Mouse (Mus musculus) limb, embryonic 12.5 days (tissue): ENCODE data around the gene Wdr4. TPM values are rescaled to one million over a fixed set of nuclear protein-coding genes. Genes with fewer than 3 reads are reported as not detected.
A peak's percentile ranks its signal among the peaks of the same experiment; 100 is the strongest.

Experiments used
- ATAC-seq: fragments of 200-750 bp; cut with Nextera tagmentation; 2 replicates; pipeline ENCODE4 v1.8.0; 2017; ENCODE audit warnings: low read depth, moderate TSS enrichment; ENCODE audit not compliant: insufficient number of reproducible peaks, insufficient read depth, low FRiP score, low TSS enrichment
- H3K27ac ChIP-seq: fragments of 300-500 bp; sonication (generic); 2 replicates; pipeline ENCODE4 v1.5.1; 2016; ENCODE audit warnings: mild to moderate bottlenecking, moderate library complexity
- H3K27me3 ChIP-seq: fragments of 300-500 bp; sonication (generic); 2 replicates; pipeline ENCODE4 v1.6.1; 2016; ENCODE audit warnings: mild to moderate bottlenecking, moderate library complexity
- H3K36me3 ChIP-seq: fragments of 300-500 bp; sonication (generic); 2 replicates; pipeline ENCODE4 v1.6.1; 2016; ENCODE audit warnings: mild to moderate bottlenecking, moderate library complexity
- H3K4me1 ChIP-seq: fragments of 300-500 bp; sonication (generic); replicated peaks from 2 replicates; pipeline ENCODE4 v1.6.1; 2016
- H3K4me2 ChIP-seq: fragments of 300-500 bp; sonication (generic); 2 replicates; pipeline ENCODE4 v1.6.1; 2016; ENCODE audit warnings: mild to moderate bottlenecking, moderate library complexity
- H3K4me3 ChIP-seq: fragments of 300-500 bp; sonication (generic); replicated peaks from 2 replicates; pipeline ENCODE4 v1.5.1; 2016; ENCODE audit warnings: mild to moderate bottlenecking
- H3K9ac ChIP-seq: fragments of 300-500 bp; sonication (generic); replicated peaks from 2 replicates; pipeline ENCODE4 v1.6.1; 2016; ENCODE audit warnings: mild to moderate bottlenecking, moderate library complexity
- H3K9me3 ChIP-seq: fragments of 300-500 bp; sonication (generic); 2 replicates; pipeline ENCODE4 v1.6.1; 2016; ENCODE audit warnings: mild to moderate bottlenecking, moderate library complexity
- WGBS: fragments of 180-500 bp; shearing (Covaris S2); methylation state at CpG from one replicate; pipeline ENCODE4 v1.1.7; 2016; 5-methylcytosine and 5-hydroxymethylcytosine counted together
- polyA plus RNA-seq: library from polyadenylated mRNA; unstranded; fragments of >200 nt; fragmentation: Nextera tagmentation; extraction: Ambion mirVana; gene quantifications from 2 replicates; pipeline ENCODE4 v1.2.1, GENCODE M21; 2016

Gene Wdr4
- polyA plus RNA-seq, 1 experiment from 2014 or later = 43.6 TPM

DNA sequence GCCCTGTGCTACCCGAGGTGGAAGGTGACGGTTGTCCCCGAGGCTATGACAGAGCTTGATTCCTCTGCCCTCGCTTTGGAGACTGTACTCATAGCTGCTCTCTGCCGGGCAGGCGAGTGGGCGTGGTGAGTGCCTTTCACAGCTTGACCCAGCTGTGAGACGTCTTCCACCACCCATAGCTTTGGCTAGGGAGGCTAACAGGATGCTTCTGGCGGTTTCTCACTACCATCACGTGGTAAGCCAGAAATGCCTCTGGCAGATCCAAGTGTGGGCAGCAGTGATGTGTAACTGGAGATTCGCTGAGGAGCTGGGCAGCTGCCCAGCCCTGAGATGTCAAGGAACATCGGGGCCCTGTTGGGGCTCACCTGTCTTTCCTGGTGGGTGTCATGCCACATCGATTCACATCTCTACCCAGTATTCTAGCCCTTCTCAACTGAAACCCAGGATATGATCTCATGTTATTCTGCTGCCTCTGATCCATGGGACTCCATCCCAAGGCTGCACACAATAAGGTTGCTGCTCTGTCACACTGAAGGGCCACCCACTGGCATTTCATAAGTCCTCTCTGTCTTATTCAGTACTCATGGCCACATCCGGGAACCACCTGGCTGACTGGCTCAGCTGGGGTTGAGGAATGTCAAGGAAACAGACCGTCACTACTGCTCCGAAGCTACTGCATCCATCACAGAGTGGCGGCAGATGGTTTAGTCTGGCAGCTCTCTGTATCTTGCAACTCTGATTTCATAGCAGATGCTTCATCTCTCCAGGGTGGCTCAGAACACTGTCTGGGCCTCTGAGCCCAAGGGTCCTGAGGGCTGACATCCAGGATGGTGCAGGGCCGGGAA lies 62.8 kb downstream of the Wdr4 start:
- 69% methylated on average over 18 of the region's 18 CpGs for WGBS
- ATAC-seq = no peak
- peaks cover 59% of the 10 kb centered on the region for H3K36me3 ChIP-seq

DNA sequence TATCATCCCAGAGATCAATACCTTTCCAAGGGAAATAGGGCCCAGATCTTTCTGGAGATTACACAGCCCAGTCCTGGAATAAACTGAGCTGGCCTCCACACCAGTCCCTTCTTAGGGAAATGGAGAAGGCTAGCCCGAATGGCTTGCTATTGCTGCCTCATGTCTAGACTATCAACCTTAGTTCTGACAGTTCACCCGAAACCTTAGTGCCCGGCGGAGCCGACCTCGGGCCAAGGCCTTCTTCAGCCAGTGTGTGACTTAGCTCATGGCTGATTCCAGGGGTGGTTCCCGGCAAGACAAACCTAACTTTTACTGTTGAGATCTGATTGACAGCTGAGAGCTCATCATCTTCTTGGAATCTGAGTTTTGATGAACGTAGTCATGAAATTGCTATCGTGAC lies 65.7 kb downstream of the Wdr4 start:
- no peak overlapping the region for H3K27ac ChIP-seq
- H3K4me2 ChIP-seq = no peak overlapping the region
- H3K9me3 ChIP-seq = no peaks in the 10 kb centered on the region
- H3K27me3 ChIP-seq = no peaks in the 10 kb centered on the region
- no peak overlapping the region for H3K9ac ChIP-seq
- ATAC-seq = no peak
- peaks cover 42% of the 10 kb centered on the region for H3K36me3 ChIP-seq
- WGBS = 90% methylated on average over 9 of the region's 9 CpGs
- H3K4me1 ChIP-seq = peaks cover 17% of the 10 kb centered on the region; the same call in 1 of the 2 replicates
- H3K4me3 ChIP-seq = no peak overlapping the region

More for the DNA sequence above, 62.8 kb downstream of the Wdr4 start:
- Histone ChIP-seq H3K9me3 (no peaks in the 10 kb centered on the region), H3K4me2 (no peak overlapping the region), H3K27ac (no peak overlapping the region), H3K4me3 (no peak overlapping the region), H3K4me1 (peaks cover 5% of the 10 kb centered on the region; the same call in 1 of the 2 replicates), H3K9ac (0 out of 2 replicates have a peak overlapping the region, but pooled peaks have one; percentile 9), H3K27me3 (no peaks in the 10 kb centered on the region)

DNA sequence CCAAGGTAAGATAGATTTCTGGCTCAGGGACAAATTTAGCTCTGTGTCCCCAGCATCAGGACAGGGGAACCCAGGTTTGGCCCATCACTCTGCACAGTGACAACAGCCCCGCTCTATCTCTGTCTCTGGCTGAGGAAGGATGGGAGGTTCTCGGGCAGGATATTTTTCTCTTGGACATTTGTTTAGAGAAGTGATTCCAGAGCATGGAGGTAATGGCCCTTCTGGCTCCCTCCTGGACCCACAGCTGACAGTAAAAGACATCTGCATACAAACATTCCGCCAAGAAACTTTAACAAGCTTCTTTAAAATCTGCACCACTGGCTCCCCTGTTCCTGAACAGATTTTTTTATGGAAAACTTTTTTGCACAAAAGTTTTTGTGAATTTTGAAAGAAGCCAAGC lies 66.3 kb downstream of the Wdr4 start:
- no peak overlapping the region for H3K4me3 ChIP-seq
- H3K27me3 ChIP-seq = no peaks in the 10 kb centered on the region
- H3K4me2 ChIP-seq = no peak overlapping the region
- 45% methylated on average over 3 of the region's 3 CpGs for WGBS
- no peak for ATAC-seq
- H3K9me3 ChIP-seq = no peaks in the 10 kb centered on the region
- H3K4me1 ChIP-seq = peaks cover 17% of the 10 kb centered on the region; the same call in 1 of the 2 replicates
- peaks cover 36% of the 10 kb centered on the region for H3K36me3 ChIP-seq
- H3K9ac ChIP-seq = no peak overlapping the region
- H3K27ac ChIP-seq = no peak overlapping the region

GRCm38 (mm10) chr17:31452816-31453215 lies 67.0 kb downstream of the Wdr4 start:
- no peak overlapping the region for H3K4me2 ChIP-seq
- H3K4me1 ChIP-seq = peaks cover 17% of the 10 kb centered on the region; the same call in 1 of the 2 replicates
- H3K4me3 ChIP-seq = no peak overlapping the region
- H3K27ac ChIP-seq = no peak overlapping the region
- no peaks in the 10 kb centered on the region for H3K9me3 ChIP-seq
- no peaks in the 10 kb centered on the region for H3K27me3 ChIP-seq
- no peak for ATAC-seq
- 72% methylated on average over 2 of the region's 2 CpGs for WGBS
- H3K36me3 ChIP-seq = peaks cover 31% of the 10 kb centered on the region
- no peak overlapping the region for H3K9ac ChIP-seq

GRCm38 (mm10) chr17:31451179-31451708 lies 68.5 kb downstream of the Wdr4 start:
- WGBS = 47% methylated on average over 8 of the region's 8 CpGs
- Histone ChIP-seq H3K9me3 (no peaks in the 10 kb centered on the region), H3K27ac (peak overlapping the region; percentile 36; the same call in 1 of the 2 replicates), H3K36me3 (peaks cover 30% of the 10 kb centered on the region), H3K4me3 (no peak overlapping the region), H3K9ac (no peak overlapping the region), H3K27me3 (no peaks in the 10 kb centered on the region), H3K4me1 (peaks cover 23% of the 10 kb centered on the region; the same call in 1 of the 2 replicates), H3K4me2 (no peak overlapping the region)
- ATAC-seq = no peak

DNA sequence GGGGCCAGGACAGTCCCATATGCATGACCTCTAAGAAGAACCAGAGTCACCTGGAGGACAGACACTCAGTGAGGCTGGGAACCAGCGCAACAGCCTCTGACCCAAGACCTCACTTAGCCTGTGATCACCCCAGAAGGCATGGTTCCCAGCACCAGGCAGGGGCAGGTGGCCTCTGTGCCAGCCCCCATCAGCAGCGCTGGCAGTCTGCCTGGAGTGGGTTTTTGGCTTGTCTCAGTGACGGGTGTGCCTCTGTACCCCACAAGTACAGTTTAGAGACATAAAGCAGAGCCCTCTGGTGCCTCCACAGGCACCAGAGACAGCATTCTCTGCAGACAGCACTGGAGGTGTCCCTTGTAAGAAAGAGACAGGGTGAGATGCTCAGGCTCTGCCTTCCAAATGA lies 69.6 kb downstream of the Wdr4 start:
- no peak for ATAC-seq
- 76% methylated on average over 3 of the region's 3 CpGs for WGBS
- no peak overlapping the region for H3K27ac ChIP-seq
- H3K9me3 ChIP-seq = no peaks in the 10 kb centered on the region
- H3K9ac ChIP-seq = no peak overlapping the region
- H3K4me3 ChIP-seq = no peak overlapping the region
- peaks cover 33% of the 10 kb centered on the region for H3K4me1 ChIP-seq
- no peak overlapping the region for H3K4me2 ChIP-seq
- H3K36me3 ChIP-seq = peaks cover 23% of the 10 kb centered on the region; the same call in 1 of the 2 replicates
- no peaks in the 10 kb centered on the region for H3K27me3 ChIP-seq

DNA sequence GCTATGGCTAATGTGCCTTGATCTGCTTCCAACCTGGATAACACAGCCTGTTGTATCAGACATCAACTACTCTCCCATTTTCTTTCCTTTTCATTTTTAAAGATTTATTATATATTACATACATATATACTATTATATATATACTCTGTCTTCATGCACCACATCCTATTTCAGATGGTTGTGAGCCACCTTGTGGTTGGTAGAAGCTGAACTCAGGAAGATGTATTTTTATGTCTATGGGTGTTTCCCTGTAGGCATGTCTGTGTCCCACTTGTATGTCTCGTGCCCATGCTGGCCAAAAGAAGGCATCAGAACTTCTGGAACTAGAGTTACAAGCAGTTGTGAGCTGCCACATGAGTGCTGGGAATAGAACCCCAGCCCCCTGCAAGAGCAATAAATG lies 71.3 kb downstream of the Wdr4 start:
- WGBS = 84% methylated on average over 1 of the region's 1 CpGs

DNA sequence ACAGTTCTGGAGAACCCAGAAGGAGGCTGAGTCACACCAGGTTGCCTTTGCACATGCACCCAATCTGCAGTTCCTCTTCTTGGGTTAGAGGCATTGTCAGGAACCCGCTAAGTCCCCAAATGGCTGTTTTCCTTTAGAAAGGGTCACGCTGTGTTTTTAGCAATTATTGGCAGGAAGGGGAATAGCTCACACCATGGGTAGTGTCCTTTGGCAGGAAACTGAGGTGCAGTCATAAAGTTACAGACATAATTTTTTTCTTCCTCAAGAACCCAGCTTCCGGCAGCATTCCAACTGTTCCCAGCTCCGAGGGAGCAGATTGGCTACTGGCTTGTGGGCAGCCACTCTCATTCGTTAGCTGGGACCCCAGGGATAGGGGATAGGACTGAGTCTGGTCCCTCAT lies 72.0 kb downstream of the Wdr4 start:
- Histone ChIP-seq H3K4me2 (no peak overlapping the region), H3K4me3 (no peak overlapping the region), H3K27ac (no peak overlapping the region), H3K9ac (no peak overlapping the region), H3K27me3 (no peaks in the 10 kb centered on the region), H3K4me1 (peaks cover 51% of the 10 kb centered on the region), H3K36me3 (peaks cover 19% of the 10 kb centered on the region; the same call in 1 of the 2 replicates), H3K9me3 (no peaks in the 10 kb centered on the region)
- 59% methylated on average over 5 of the region's 5 CpGs for WGBS
- ATAC-seq = no peak

More for the DNA sequence above, 71.3 kb downstream of the Wdr4 start:
- H3K27me3 ChIP-seq = no peaks in the 10 kb centered on the region
- peaks cover 22% of the 10 kb centered on the region; the same call in 1 of the 2 replicates for H3K36me3 ChIP-seq
- H3K27ac ChIP-seq = no peak overlapping the region
- no peak overlapping the region for H3K4me3 ChIP-seq
- no peak overlapping the region for H3K9ac ChIP-seq
- H3K4me2 ChIP-seq = no peak overlapping the region
- ATAC-seq = no peak
- H3K9me3 ChIP-seq = no peaks in the 10 kb centered on the region
- H3K4me1 ChIP-seq = peaks cover 44% of the 10 kb centered on the region

DNA sequence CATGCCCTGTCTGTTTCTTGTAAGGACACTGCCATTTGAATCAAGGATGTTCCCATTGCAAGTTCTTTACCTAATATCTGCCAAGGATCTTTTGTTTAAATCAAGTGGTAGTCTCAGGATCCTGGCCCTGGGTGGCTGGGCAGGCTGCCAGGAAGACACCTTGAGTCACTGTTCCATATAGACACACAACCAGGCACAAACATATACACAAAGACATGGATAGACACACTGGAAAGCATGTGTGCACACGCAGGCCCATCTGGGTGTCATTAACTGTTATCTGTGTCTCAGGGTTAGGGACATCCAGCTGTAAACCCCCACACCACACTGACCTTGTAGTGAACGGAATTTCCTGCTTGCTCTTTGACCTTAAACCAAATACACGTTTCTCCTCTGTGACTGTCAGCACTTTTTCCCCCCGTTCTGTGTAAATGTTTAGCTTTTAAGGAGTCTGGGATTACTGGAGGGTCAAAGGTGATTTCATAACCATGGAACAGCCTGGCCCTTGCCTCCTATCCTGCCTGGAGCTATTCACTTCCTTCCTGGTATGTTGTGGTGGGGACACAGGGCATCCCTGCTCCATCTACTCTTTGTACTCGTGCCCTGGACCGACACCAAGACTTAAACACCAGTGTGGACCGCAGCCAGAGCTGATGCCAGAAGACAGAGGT lies 74.6 kb downstream of the Wdr4 start:
- Histone ChIP-seq H3K27me3 (no peaks in the 10 kb centered on the region), H3K27ac (peak overlapping the region; percentile 62), H3K36me3 (peaks cover 17% of the 10 kb centered on the region; the same call in 1 of the 2 replicates), H3K9me3 (no peaks in the 10 kb centered on the region), H3K9ac (no peak overlapping the region), H3K4me2 (no peak overlapping the region), H3K4me3 (no peak overlapping the region), H3K4me1 (peaks cover 48% of the 10 kb centered on the region)
- no peak for ATAC-seq
- WGBS = 24% methylated on average over 7 of the region's 7 CpGs
